Mouse (Mus musculus): ENCODE data around the gene Gm28043.
A peak's percentile ranks its signal among the peaks of the same experiment; 100 is the strongest.
"Not testable (repeated sequence)": the region's sequence is repeated elsewhere in the genome, so short reads cannot be mapped to it uniquely, and the experiment has no call there.

The Gm28043 gene

DNA sequence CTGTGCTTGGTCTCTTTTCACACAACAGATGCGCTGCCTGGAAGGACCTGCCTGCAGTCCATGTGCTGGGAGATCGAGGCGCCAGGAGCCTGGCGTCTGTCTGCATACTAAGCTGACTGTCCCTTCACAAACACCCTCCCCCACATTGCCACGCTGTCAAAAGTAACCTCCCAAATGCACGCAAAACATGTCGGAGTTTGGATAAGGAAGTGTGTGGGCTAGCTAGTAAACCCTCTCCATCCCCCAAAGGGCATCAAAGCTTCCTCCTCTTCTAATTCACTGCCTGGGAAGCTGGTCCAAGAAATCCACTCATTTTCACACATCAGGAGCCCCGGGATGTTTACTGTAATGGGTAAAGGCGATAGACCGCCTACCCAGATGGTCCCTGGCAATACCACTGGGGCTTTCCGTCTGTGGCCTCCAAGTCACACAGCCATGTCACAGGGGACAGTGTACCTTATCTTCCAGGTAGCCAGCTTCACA, 95.9 kb downstream of the Gm28043 start:
- DNase-seq (ENCODE audit: extremely low read depth, low read depth): no peak

DNA sequence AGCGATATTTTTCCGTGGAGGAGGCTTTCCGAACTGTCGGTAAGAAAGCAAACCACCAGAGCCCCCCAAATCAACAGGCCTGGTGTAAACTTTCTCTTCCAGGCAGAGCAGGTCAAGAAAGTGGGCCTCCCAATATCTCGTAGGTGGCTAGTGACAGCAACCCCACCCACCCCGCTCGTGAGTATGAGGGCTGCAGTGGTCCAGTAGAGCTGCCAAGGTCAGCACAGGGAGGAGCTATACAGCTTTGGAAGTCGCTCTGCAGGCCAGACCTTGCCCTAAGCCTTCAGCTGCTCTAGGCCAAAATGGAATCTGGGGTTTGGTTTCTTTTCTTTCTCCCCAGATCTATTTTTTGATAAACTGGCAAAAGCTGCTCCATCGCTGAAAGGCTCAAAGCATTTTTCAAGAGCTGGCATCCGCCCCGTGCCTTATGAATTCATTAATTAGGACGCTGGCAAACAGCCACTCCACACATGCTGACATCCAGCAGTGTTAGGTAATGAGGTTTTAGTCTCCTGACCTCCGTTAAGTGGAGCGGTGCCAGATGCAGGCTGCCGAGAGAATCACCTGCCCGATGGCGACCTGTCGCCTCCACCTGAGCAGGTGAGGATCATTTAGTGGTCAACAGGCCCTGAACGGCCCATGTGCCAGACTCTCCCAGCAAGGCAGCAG, 96.5 kb downstream of the Gm28043 start:
- no peak for DNase-seq (ENCODE audit: extremely low read depth, low read depth)

DNA sequence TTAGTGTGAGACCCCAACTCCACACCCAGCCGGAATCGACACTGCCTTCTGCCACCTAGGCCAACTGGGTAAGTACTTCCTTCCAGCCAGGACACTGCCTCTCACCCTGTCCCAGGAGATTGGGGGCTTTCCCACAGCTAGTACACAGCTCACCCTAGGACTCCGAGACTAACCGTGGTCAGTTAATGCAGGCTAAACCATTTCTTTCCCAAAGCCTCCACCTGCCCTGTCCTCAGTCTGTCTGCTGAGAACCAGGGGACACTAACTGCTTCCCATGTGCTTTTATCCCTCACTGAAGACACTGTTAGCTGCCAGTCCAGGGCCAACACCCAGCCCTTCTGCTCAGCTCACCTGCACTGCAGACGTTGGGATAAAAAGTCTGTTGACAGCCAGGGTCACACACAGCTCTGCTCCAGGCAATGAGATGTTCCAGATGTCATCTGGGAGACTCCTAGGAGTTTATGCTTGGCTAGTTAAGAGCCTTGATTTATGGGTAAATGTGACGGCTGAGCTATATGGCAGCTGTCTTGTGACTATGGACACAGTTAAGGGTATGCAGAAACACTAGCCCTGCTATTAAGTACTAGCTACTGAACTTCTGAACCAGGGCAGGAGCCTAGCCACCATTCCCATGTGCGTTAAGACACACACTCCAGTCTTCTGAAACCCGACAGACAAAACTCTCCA, 97.2 kb downstream of the Gm28043 start:
- DNase-seq (ENCODE audit: extremely low read depth, low read depth): no peak

DNA sequence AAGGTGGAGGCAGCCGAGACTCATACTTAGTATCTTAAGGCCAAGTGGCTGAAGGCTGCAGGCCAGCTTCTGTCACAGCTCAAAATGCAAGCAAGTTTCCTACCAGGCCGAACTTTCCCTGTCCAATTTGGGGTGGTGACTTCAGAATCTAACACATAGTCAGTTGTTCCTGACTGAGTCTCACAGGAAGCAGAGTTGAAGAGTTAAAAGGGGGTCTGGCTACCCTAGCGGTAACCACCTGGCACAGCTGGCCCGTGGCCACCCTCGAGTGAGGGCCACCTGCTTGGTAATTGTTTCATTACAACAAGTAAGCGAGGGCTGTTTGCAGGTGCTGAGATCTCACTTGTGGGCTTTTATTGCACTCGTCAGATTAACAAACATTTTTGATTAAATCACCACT, 97.9 kb downstream of the Gm28043 start:
- DNase-seq (ENCODE audit: extremely low read depth, low read depth): no peak

DNA sequence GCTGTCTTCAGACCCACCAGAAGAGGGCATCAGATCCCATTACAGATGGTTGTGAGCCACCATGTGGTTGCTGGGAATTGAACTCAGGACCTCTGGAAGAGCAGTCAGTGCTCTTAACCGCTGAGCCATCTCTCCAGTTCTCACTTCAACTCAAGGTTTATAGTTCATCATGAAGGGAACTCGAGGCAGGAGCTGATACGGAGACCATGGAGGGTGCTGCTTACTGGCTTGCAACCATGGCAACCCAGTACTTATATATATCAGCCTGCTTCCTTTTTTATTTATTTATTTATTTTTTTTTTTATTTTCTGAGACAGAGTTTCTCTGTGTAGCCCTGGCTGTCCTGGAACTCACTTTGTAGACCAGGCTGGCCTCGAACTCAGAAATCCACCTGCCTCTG, 99.1 kb downstream of the Gm28043 start:
- DNase-seq (ENCODE audit: extremely low read depth, low read depth): not testable (repeated sequence)

DNA sequence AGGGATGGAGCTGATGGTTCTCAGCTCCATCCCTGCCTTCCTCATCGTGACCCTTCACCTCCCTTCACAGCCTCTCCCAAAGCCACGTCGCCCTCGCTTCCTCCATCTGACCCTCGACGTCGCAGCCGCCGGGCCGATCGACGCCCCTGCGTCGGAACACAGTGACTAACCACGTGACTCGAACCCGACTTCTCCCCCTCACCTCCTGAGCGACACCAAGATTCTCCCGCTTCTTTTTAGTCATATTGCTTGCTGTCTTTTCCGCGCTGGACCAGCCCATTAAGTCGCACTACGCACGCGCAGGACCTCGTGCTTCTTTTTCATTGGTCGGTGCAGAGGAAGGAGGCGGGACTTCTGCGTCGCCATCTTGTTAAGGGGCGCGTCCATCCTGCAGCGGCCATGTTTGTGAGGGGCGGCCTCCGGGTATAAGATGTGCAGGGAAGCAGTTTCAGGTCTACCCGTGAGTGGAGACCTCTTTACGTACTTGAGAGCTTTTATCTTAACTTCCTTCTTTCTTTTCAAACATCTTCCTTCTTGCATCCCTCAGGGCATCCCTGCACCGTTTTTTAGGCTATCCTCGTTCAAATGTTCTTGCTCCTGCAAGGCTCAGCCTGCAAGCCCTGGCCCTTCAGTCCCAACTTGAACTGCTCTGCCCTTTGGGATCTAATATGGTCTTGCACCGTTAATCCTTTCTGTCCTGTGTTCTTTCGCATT, 102.2 kb downstream of the Gm28043 start, which contains the start of gene Ccdc167:
TSS of gene Ccdc167 (minus strand) at position 313 of the 714 bp plus-strand sequence.
- DNase-seq (ENCODE audit: extremely low read depth, low read depth): peak; percentile 94

DNA sequence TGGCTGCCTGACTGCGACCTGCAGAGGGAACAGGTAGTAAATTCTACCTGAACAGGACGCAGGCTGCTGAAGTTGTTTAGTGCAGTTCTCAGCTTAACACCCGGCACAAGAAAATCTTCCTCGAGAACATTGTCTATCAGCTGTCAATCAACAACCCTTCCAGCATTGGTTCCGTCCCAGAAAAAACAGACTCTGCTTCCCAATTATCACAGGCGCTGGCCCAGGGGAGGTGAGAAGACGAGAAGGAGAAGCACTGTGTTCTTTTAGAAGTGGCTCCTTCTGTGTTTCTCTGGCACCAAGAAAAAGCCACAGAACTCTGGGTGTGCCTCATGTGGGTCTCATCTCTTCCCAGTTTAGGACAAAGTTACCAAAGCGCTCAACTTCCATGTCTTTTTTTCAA, 104.0 kb downstream of the Gm28043 start:
- DNase-seq (ENCODE audit: extremely low read depth, low read depth): no peak

DNA sequence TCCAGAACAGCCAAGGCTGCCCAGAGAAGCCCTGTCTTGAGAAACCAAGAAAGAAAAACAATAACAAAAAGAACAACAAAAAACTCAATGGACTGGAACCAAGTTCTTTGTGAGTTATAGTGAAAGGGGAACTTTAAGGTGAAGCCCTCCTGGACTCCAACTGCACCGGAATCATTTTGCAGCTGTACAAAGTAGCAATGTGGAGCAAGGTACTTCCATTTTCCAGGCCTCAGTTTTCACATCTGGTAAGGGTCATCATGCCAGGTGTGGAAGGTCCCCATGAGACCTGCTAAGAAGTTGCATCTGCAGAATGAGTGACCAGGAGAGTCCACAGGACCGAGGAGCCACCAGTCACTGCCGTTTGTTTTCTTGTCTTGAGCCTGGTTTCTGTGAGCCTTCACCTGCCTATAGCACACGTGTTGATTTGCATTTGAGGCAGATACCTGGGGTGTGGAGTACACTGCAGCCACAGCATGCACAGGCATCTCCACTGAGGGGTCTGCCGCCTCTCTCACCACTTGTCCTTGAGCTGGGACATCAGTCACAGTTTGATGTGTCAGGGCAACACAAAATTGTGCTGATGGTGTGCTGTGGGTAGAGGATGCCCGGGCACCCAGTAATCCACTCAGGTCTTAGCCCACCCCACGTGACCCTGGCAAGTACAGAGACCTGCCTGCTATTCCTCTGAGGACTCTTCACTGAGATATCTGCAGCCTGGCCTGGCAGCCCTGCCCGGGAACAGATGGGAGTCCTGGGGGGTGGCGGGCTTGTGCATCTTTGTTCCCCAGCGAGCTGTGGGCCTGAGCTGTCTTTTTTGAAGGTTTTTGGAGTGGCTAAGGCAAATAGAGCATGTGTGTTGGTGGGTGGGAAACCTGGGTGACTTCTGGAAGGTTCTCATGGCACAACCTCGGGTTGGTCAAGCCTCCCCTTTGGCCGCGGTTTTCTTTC, 105.2 kb downstream of the Gm28043 start:
- no peak for DNase-seq (ENCODE audit: extremely low read depth, low read depth)

DNA sequence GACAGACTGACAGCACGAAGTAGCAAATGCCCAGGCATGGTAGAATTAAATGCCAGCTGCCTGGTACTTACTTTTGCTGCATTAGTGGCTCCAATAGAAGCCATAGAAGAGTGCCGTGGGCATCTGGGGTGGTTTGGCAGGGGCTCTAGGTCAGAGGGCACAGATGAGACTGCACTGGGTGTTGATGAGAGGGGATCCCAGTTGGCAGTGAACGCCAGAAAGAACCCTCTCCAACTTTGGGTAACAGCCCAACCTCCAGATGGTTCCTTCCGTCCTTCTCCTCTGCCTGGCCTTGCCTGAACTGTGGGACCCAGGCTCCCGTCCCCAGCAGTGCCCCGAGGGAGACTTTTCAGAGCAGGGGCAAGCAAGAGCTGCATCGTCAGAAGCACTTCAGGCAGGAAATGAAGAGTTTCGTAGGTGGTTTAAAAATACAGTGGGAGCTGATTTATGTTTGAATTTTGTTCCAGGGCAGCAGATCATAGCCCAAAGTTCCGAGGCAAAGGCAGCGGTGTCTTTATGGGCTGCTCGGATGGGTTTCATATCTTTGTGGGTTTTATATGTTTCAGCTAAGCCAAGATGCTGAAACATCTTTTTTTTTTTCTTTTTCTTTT, 106.2 kb downstream of the Gm28043 start:
- DNase-seq (ENCODE audit: extremely low read depth, low read depth): no peak

DNA sequence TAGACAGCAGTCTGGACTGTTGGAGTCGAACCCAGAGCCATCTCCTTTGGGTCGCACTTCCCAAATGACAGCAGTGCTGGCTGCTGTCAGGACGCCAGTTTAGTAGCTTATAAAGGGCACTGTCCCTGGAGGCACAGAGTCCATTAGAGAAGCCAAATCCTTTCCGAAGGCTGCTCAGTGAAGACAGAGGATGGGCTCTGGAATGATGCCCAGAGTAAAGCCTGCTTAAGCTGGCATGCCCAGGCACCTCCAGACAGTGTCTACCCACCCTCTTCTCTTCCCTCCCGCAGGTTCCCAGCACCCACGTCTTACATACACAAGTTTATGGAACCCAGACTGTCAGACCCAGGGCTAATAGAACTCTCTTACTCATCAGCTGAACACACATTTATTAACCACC, 109.9 kb downstream of the Gm28043 start:
- no peak for DNase-seq (ENCODE audit: extremely low read depth, low read depth)

DNA sequence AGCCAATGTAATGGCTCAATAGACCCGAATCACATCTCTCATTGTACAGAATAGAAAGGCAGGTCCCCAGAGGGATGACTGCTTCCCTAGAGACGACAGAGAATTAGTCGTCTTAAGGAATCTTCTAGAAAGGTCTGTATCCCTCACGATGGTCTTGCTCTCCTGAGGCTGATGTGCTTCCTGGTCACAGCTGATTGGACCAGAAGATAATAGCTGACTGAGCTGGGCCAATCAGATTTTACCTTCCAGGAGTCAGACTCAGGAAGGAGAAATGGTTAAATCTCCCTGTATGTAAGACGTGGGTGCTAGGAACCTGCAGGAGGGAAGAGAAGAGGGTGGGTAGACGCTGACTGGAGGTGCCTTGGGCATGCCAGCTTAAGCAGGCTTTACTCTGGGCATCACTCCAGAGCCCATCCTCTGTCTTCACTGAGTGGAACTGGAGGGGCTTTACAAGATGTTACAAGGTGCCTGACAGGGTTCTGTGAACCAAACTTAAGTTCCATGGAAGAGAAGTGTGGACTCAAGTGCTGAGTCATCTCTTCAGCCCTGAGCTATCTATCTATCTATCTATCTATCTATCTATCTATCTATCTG, 110.4 kb downstream of the Gm28043 start:
- no peak for DNase-seq (ENCODE audit: extremely low read depth, low read depth)

DNA sequence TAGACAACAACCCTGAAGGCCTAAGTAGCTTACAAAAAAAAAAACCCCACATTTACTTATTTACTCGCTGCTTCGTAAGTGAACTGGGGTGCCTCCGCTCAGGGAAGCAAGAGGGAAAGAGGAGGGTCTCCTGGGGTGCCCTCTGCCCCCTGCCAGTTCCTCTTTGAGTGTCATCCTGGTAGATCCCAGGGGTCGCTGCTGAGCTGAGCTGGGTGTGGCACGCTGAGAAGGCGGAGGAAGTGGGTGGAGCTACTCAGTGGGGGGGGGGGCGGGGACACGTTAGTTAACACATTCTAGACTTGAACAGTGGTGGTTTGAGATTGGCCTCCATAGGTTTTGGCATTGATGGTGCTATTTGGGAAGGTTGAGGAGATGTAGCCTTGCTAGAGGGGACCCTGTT, 113.4 kb downstream of the Gm28043 start:
- DNase-seq (ENCODE audit: extremely low read depth, low read depth): no peak

DNA sequence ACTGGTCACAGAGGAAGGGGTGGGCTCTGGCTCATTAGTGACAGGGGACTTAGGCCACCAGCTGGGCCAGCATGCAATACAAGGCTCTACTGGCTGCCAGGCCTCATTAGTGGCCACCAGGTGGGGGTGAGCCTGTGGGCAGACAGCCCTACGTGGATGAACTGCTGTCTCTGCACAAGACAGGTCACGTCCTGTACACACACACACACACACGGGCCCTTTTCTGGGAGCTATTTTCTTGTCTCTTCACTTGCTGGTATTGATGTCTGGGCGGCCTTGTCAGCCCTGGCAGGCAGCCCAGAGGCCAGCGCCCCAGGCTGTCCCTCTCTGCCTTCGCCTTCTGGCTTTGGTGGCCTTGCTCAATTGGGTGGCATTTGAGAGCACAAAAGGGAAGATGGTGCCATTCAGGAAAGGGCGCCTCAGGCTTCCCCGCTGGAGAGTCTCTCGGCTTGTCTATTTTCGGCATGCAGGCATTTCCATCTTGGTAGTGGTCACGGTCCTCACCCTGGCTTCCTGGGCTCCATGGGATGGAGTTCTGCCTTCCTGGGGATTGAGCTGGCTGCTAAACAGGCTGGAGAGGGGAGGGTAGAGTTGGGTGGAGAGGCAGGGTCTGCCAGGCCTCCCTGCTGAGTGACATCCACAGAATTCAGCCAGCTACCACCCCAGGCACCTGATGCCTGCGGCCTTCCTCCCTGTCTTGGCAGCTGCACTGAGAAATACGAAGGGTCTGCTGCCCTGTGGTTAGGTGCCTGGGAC, 116.0 kb downstream of the Gm28043 start:
- no peak for DNase-seq (ENCODE audit: extremely low read depth, low read depth)

DNA sequence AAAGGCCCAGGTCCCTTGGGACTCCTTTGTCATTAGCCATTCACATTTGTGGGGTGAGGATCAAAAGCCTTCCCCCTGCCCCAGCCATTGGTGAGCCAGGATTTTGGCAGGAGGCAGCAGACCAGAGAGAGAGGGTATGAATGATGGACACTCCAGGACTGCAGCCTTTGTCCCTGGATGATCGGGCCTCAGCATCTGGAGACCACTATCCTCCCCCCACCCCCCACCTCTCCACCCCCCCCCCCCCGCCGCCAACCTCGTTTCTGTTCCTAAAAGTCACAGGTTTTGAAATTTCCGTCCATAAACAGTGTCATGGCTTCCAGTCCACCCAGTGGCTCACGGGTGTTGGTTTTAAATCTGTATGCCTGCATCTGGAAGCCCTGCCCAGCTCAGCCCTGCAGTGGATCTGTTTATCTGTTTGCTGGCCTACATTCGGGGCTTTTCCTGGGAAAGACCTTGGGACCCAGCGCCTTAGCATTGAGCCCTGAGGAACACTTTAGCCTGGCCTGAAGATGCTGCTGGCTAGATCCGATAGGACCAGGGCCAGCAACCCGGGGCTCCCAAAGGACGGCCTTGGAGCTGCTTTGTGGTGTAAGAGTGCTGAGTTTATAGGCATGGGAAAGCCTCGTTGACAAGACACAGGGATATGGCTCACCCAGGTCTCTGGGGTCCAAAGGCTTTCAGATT, 116.7 kb downstream of the Gm28043 start:
- DNase-seq (ENCODE audit: extremely low read depth, low read depth): no peak

DNA sequence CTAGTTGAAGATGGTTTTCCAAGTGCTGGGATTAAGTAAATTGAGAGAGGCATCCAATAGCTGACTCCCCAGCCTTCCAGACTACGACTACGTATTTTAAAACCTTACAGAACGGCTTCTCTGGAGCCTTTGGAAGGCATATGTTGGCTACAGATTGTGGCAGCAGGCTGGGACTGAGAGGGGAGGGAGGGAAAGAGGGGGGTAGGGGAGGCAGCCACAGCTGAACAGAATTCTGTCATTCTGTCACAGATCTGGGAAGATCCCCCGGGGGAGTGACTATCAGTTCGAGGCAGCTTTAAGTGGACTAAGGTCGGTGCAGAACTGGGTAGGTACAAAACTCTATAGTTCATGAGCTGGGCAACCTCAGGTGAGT, 117.3 kb downstream of the Gm28043 start:
- DNase-seq (ENCODE audit: extremely low read depth, low read depth): no peak

DNA sequence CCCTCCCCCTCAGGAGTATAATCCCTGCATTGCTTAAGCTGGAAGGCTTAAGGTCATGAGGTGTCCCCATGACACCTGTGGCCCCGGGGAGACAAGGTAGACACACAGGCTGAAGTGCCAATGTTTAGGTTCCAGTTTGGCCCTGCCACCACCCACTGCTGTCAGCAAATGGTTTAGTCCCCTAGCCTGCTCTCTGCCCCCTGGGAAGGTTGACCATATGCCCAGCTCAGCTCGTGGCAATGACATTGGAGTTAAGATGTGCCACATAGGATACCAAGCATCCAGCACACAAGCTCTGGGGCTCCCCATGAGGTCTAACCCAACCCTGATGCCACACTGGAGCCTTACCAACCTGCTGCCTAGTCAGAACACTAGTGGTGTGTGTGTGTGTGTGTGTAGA, 117.8 kb downstream of the Gm28043 start:
- DNase-seq (ENCODE audit: extremely low read depth, low read depth): no peak

DNA sequence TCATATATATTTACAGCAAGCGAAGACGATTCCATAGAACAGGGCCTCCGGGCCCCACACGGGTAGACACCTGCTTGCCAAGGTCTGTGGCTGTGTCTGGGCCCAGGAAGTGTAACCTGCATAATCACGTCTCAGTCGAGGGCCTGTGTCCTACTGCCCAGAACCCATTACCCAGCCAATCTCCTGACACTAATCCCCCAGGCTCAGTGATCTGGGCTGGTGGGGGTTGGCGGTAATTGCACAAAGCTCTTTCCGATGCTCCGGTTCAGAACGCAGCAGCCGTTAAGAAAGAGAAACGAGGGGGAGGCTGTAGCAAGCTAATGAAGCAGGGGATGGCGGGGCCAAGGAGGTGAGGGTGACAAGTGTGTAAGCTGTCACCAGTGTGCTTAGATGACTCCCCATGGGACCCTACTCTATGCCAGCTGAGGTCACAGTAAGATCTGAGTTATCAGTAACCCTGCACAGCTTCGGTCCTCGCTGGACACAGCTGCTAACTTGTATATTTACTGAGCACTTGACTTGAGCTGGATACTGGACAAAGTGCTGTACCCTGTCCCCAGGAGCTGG, 121.9 kb downstream of the Gm28043 start:
- no peak for DNase-seq (ENCODE audit: extremely low read depth, low read depth)

DNA sequence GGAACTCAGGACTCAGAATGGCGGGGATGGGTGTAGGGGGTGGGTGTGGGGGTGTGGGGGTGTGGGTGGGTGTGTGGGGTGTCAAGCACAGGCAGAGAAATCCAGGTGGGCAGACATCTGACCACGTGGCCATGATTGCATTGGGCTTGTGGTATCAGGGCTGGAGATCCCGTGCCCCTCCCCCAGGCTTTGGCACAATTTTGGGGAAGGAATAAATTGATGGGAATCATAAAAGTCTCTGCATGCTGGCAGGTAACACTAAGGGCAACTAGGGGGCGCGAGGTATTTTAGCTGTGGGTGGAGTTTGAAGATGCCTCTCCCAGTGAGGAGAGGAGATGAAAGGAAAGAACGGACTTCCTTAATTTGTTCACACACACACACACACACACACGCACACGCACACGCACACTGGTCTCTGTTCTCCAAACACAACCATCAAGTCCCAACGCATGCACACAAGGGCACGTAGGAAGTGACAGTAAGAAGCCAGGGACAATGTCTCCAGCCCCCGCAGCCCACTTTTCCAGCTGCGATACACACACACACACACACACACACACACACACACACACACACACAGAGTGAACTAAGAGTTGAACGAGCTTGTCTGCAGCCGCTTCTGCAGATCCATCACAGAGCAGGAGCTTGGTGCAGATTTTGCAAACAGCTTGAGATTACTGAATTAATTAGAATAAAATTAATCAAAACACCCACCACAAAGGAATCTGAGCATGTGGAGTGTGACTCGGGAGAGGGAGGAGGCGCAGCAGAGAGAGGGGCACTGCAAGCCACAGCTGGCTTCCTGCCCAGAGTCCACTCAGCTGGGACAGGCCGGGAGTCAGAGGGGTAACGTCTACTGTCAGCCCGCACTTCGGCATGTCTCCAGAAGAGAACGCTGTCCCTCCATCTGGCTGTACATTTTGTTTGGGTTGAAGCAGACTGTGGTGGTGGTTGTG, 123.5 kb downstream of the Gm28043 start:
- DNase-seq (ENCODE audit: extremely low read depth, low read depth): no peak

All from MEL-GATA-1-ER (cell line).